Mouse (Mus musculus) frontal cortex, adult (tissue): ENCODE measurements around the gene Eml1.

Source experiments
- ATAC-seq: cut with Nextera tagmentation; 2 replicates; pipeline ENCODE4 v1.9.2; 2017; ENCODE audit warnings: mild to moderate bottlenecking, moderate library complexity, mixed read lengths; ENCODE audit not compliant: low TSS enrichment

The Eml1 gene

GRCm38 (mm10) chr12:108547251-108547875 lies 176.6 kb downstream of the Eml1 start:
- ATAC-seq = no peak

GRCm38 (mm10) chr12:108551731-108552130 lies 181.0 kb downstream of the Eml1 start:
- no peak for ATAC-seq

- no peak for ATAC-seq
Measured at GRCm38 (mm10) chr12:108553079-108553478, 182.3 kb downstream of the Eml1 start.

- ATAC-seq = peak; percentile 75
Measured at GRCm38 (mm10) chr12:108554120-108554841, 183.5 kb downstream of the Eml1 start, which contains the start of gene Evl. TSS of gene Evl (plus strand) at chr12:108554720.

GRCm38 (mm10) chr12:108554861-108555556 lies 184.3 kb downstream of the Eml1 start:
- ATAC-seq = peak; percentile 51

GRCm38 (mm10) chr12:108558194-108558593 lies 187.4 kb downstream of the Eml1 start:
- no peak for ATAC-seq

GRCm38 (mm10) chr12:108563238-108563637 lies 192.5 kb downstream of the Eml1 start:
- no peak for ATAC-seq

- ATAC-seq = no peak
Measured at GRCm38 (mm10) chr12:108564910-108565506, 194.3 kb downstream of the Eml1 start.

GRCm38 (mm10) chr12:108579156-108579871 lies 208.6 kb downstream of the Eml1 start:
- peak; percentile 81 for ATAC-seq

- no peak for ATAC-seq
Measured at GRCm38 (mm10) chr12:108583775-108584174, 213.0 kb downstream of the Eml1 start.
